Mouse (Mus musculus) adrenal gland, adult 10 weeks (tissue): ENCODE results near the gene Cep95. TPM values are rescaled to one million over a fixed set of nuclear protein-coding genes. Genes with fewer than 3 reads are reported as not detected.

Source experiments
- polyA plus RNA-seq: library from polyadenylated mRNA; stranded (reverse); fragments of 350-450 nt; fragmentation: Illumina TruSeq; extraction: RNeasy Lipid Tissue Mini Kit (QIAGEN cat#74804); gene quantifications from one replicate; pipeline ENCODE4 v1.2.3, GENCODE M21; 2014; ENCODE audit warnings: low read depth, low replicate concordance

The Cep95 gene
- polyA plus RNA-seq: 13.9 TPM

GRCm38 (mm10) chr11:106788775-106789459, at the start of gene Cep95, which contains the start of gene Ddx5:
TSS of gene Cep95 (plus strand) at chr11:106789252.
TSS of gene Ddx5 (minus strand) at chr11:106789185.

GRCm38 (mm10) chr11:106750121-106750751, 38.8 kb upstream of the Cep95 start, which contains the start of gene Pecam1:
TSS of gene Pecam1 (minus strand) at chr11:106750628.

GRCm38 (mm10) chr11:106751039-106752018, 37.7 kb upstream of the Cep95 start, which contains the start of gene Milr1:
TSS of gene Milr1 (plus strand) at chr11:106751226.

GRCm38 (mm10) chr11:106779388-106780088, 9.5 kb upstream of the Cep95 start, which contains the start of gene Polg2:
TSS of gene Polg2 (minus strand) at chr11:106779537.

Other genes with a start within 250 kb of the Cep95 start
- 32.8 TPM for gene Tex2, start 175.8 kb upstream of the Cep95 start, polyA plus RNA-seq
- gene Pecam1, start 38.6 kb upstream of the Cep95 start, polyA plus RNA-seq: 41.6 TPM
- gene Milr1, start 38.0 kb upstream of the Cep95 start, polyA plus RNA-seq: 3.3 TPM
- 3.4 TPM for gene Polg2, start 9.7 kb upstream of the Cep95 start, polyA plus RNA-seq
- gene Ddx5, start 67 bp upstream of the Cep95 start, polyA plus RNA-seq: 1,437 TPM
- 79.3 TPM for gene Smurf2, start 131.5 kb downstream of the Cep95 start, polyA plus RNA-seq
- 61.0 TPM for gene Kpna2, start 210.3 kb downstream of the Cep95 start, polyA plus RNA-seq
- gene 1810010H24Rik, start 236.4 kb downstream of the Cep95 start, polyA plus RNA-seq: 7.8 TPM